Mouse (Mus musculus): ENCODE measurements around the gene Epb41l1.

The Epb41l1 gene

GRCm38 (mm10) chr2:156457343-156457717 is 36.6 kb downstream of the Epb41l1 start:
- in situ Hi-C loops (cut with MboI, MseI): no loop called here

DNA sequence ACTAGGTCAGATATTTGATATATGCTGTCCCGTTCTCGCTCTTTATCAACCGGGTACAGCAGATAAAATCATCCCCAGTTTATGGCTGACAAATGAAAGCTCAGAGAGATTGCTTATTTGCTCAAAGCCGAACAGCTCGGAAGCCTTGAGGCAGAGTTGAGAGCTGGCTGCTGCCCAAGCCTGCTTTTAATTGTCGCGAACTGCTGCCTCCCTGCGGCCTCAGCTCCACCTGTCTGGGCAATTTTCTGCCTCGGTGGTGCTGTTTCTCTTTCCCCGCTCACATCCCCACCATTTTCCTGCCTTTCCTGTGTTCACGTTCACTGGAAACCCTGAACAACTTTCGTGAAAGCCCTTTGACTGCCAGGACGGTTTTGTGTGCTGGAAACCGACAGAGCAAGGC is 39.8 kb downstream of the Epb41l1 start:
- in situ Hi-C loops (cut with MboI, MseI): no loop called here

- in situ Hi-C loops (cut with MboI, MseI): no loop called here
These were observed 41.7 kb downstream of the Epb41l1 start for GRCm38 (mm10) chr2:156462154-156463029.

DNA sequence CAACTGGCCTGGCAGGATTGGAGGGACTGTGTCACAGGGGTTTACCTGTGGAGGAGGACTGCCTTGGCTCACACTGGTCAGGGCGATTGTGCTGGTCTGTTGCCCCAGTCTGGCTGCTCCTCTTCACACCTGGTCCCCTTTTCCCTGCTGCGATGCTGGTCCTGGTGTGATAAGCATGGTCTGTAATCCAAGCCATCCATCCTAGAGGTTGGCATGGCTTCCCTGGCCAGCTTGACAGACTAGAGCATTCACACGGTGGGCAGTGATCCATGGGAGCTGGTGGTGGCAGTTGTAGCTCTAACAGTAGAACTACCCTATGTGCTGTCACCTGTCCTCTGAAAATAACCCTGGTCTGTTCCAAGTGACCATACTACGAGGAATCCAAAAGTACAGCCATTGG is 43.7 kb downstream of the Epb41l1 start:
- in situ Hi-C loops (cut with MboI, MseI): no loop called here

GRCm38 (mm10) chr2:156467538-156467937 is 46.8 kb downstream of the Epb41l1 start:
- in situ Hi-C loops (cut with MboI, MseI): no loop called here

DNA sequence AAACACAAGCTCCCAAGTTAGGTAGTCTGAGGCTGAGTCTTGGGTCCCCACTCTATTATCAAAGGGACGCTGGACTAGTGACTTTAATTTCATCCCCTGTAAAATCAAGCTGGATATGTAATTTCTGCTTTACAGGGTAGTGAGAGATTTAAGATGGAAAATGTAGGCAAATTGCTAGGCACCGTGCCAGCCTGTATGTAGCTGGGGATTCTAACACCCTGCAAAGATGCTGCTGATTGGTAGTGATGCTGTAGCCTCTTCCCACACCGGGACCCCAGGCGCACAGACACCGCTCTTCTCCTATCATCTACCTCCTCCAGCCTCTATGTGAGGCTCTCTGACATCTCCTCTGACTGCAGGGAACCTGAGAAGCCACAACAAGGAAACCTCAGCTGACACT is 48.2 kb downstream of the Epb41l1 start:
- in situ Hi-C loops (cut with MboI, MseI): no loop called here

GRCm38 (mm10) chr2:156469508-156469907 is 48.8 kb downstream of the Epb41l1 start:
- in situ Hi-C loops (cut with MboI, MseI): no loop called here

DNA sequence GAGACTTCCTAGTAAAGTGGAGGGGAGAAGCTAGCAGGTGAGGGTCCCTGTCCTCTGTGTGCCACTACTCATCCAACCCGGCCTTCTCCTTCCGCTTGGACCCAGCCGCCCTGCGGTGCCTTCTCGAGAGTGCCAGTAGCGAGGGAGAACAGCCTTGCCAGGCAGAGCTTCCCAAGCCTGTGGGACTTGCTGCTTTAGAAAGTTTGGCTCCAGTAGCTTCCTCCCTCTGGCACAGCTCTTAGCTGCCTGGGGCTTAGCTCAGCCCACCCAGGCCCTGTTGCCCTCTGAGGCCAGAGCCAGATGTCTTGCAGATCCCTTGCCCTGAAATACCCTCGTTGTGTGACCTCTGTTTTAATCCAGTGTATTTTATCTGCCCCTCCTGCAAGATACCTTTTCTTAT is 50.2 kb downstream of the Epb41l1 start:
- in situ Hi-C loops (cut with MboI, MseI): no loop called here

DNA sequence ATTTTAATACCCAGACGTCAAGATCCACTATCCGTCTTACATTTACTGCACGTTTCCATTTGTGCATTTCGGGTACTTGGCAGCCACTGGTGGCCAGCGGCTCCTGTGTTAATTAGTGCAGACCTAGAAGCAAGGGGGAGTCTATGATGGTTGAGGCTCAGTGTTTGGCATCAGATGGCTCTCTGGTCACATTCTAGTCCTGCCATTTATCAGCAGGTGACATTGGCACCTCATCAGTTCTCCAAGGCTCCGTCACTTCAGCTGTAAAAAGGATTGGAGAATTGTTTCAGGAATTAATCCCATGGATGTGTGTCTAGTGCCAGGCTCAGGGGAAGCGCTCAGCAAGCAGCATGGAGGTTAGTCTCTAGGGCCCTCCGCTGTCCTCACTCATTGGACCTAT is 51.6 kb downstream of the Epb41l1 start:
- in situ Hi-C loops (cut with MboI, MseI): no loop called here

DNA sequence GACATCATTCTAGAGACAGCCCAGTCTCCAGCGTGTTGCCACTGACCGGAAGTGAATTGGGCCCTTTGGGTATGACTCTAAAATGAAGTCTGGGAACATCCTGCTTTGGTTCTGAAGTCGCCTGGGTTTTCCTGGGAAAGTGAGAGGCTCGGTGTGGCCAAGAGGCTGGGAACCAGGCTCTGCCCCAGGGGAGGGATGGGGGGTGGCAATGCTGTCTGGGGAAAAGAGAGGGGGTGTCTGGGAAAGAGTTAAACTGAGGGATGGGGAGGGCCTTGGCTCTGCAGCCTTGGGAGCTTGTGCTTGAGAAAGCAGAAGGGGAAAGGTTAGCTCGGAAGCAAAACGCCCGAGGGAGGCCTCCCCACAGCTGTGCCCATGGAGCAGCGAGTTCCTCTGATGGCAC is 53.0 kb downstream of the Epb41l1 start:
- in situ Hi-C loops (cut with MboI, MseI): no loop called here

DNA sequence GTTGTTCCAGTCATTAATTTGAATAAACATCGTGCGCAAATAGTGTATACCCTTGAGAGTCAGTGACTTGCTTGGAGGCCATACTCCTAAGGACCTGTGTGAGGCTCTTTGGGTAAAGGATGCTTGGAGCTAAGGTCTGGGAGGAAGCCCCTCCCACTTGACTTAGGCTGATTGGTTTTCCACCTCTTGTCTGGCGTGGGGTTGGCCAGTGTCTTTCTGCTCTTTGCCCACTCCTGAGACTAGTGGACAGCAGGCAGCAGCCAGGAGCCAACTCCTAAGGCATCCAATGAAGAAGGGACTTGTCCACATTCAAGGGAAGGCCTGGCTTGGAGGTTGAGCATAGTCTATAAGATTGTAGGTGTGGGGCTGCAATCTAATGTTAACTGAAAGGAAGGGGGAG is 53.4 kb downstream of the Epb41l1 start:
- in situ Hi-C loops (cut with MboI, MseI): no loop called here

GRCm38 (mm10) chr2:156474891-156475284 is 54.2 kb downstream of the Epb41l1 start:
- in situ Hi-C loops (cut with MboI, MseI): no loop called here

DNA sequence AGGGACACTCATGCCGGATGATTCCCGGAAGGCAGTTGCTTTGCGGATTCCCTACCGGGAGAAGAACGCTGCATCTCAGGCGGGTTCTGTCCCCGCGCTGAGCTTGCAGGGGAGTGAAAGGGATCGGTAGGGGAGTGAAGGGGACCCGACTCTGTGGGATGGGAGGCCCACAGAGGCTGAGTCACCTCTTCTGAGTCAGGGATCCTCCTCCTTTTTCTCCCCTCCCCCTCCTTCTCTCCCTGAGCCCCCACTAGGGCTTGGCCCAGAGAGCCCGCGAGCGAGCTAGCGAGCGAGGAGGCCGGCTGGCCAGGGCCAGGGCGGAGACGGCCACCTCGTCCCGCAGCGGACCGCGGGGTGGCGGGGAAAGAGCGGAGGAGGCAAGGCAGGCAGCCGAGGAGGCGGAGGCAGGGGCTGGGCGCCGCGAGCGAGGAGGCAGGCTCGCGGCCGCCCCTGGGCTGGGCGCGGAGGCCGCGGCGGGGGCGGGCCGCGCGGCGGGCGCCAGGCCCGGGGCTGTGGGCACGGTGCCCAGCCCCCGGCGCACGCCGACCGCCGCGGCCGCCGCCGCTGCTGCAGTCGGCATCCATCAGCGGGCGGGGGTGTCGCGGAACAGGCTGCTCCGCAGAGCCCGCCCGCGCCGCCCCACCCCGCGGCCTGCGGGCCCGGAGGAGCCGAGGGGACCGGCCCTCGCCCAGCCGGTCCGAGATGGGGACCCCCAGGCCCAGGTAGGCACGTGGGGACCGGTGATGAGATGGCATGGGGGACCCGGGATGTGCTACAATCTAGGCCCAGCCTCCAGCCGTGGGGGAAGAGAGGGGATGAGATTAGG is 54.8 kb downstream of the Epb41l1 start:
- in situ Hi-C loops (cut with MboI, MseI): no loop called here

- in situ Hi-C loops (cut with MboI, MseI): no loop called here
These were observed 55.5 kb downstream of the Epb41l1 start for GRCm38 (mm10) chr2:156476111-156476747.

DNA sequence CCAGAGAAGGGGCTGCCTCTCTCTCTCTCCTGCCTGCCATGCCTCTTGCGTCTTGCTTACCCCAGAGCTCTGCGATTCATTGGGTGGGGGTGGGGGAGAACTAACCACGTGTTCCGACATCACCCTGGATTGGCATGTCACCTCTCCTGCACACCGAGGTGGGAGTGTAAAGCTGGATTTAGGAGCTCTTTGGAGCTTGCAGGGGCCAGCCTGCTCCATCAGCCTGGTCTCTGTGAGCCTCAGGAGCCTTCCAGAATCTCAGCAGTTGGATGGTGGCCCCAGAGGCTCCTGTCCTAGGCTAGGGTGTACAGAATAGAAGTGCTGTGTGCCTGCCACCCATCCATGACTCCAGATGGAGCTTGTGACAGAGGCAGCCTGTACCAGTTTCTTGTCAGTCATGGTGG is 56.0 kb downstream of the Epb41l1 start:
- in situ Hi-C loops (cut with MboI, MseI): no loop called here

GRCm38 (mm10) chr2:156478046-156478690 is 57.5 kb downstream of the Epb41l1 start:
- in situ Hi-C loops (cut with MboI, MseI): no loop called here

DNA sequence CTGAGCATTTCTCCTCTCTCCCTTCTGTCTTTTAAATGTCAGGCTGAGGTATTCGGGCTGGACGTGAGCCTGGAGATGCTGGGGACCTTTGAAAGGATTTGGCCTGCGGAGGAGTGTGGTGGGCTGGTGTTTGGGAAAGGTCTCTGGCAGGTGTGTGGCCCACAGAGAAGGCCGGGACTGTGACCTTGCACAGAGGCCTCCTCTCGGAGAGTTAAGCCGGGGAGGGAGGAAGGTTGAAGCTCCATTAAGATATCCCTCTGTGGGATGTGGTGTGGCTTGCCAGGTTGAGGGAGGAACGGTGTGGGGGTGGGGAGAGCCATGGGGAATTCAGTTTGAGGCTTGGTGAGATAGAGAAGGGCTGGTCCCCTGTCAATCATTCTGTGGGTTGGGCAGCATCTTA is 59.1 kb downstream of the Epb41l1 start:
- in situ Hi-C loops (cut with MboI, MseI): no loop called here

DNA sequence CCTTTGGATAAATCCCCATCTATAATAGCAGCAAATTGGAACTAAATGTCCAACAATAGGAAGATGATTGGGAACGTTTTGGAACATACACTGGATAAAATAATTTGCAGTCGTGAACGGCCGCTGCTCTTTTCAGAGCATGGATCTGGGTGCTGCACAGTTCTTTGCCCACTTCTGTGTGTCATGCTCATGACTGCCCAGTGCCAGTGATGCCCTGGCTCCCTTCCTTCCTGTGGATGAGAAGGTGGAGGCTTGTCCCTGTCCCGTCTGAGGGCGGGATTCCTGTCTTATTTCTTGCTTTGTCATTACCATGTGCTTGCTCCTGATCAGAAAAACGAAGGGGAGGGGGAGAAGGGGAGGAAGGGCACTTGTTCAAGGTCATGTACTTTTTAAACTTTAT is 59.6 kb downstream of the Epb41l1 start:
- in situ Hi-C loops (cut with MboI, MseI): no loop called here

DNA sequence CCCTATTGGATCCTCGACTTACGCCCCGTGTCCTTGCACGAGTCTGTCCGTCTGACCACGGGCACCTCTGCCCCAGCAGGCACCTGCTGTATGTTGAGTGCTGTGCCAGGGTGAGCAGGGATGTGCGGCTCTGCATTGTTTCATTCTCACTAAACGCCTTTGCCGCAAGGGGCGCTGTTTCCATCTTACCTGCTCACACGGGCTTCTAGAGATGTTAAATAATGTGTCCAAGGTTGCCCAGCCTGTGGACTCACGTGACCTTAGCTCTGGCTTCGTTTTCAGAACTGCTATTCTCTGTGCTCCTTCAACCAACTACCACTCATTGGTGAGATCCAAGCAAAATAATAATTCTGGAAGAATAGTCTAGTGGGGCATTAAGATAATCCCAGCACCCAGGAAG is 61.6 kb downstream of the Epb41l1 start:
- in situ Hi-C loops (cut with MboI, MseI): no loop called here

- in situ Hi-C loops (cut with MboI, MseI): no loop called here
These were observed 62.1 kb downstream of the Epb41l1 start for GRCm38 (mm10) chr2:156482764-156483163.

- in situ Hi-C loops (cut with MboI, MseI): no loop called here
These were observed 62.5 kb downstream of the Epb41l1 start for GRCm38 (mm10) chr2:156483204-156483603.

Measured in regulatory T cell (primary cell).